Mouse (Mus musculus) cortical plate, adult 2 months (tissue): ENCODE measurements around the gene Ceacam19. TPM values are rescaled to one million over a fixed set of nuclear protein-coding genes. Genes with fewer than 3 reads are reported as not detected.

Experiments
- H3K27ac ChIP-seq: fragments of 200-500 bp; 2 replicates; pipeline ENCODE4 v1.5.1; 2012; ENCODE audit warnings: low read length, control low read depth, inconsistent platforms; ENCODE audit not compliant: insufficient read depth
- H3K4me1 ChIP-seq: fragments of 200-500 bp; 2 replicates; pipeline ENCODE4 v1.6.1; 2011; ENCODE audit warnings: low read length; ENCODE audit not compliant: control insufficient read depth, insufficient read depth
- H3K4me3 ChIP-seq: fragments of 200-500 bp; 2 replicates; pipeline ENCODE4 v1.5.1; 2011; ENCODE audit warnings: mild to moderate bottlenecking, low read length, control low read depth; ENCODE audit not compliant: insufficient read depth
- CTCF ChIP-seq: fragments of 200-500 bp; IDR thresholded peaks from 2 replicates; pipeline ENCODE4 v1.5.1; 2011; ENCODE audit warnings: mild to moderate bottlenecking, control low read depth, low read length; ENCODE audit not compliant: insufficient read depth; ENCODE audit errors: extremely low read depth
- POLR2A ChIP-seq: fragments of 200-500 bp; IDR thresholded peaks from 2 replicates; pipeline ENCODE4 v1.6.1; 2011; ENCODE audit warnings: mild to moderate bottlenecking, low read length, control low read depth; ENCODE audit not compliant: insufficient read depth; ENCODE audit errors: extremely low read depth
- polyA plus RNA-seq: library from polyadenylated mRNA; depleted of rRNA; stranded (reverse); fragments of >200 nt; gene quantifications from 2 replicates; pipeline ENCODE4 v1.2.3, GENCODE M21; 2012

Gene Ceacam19
- polyA plus RNA-seq, 1 experiment: not detected

- H3K4me3 ChIP-seq: no peak within 1 kb of the TSS
- no peak for TF ChIP-seq CTCF
- TF ChIP-seq POLR2A: no peak
- H3K27ac ChIP-seq: no peak within 1 kb of the TSS
- no peaks in the 10 kb centered on the region for H3K4me1 ChIP-seq
Observed at GRCm38 (mm10) chr7:19861199-19861598, 26.6 kb downstream of the Ceacam19 start, which contains the start of gene Ceacam16. Ceacam16 (minus strand) TSS chr7:19861299.

DNA sequence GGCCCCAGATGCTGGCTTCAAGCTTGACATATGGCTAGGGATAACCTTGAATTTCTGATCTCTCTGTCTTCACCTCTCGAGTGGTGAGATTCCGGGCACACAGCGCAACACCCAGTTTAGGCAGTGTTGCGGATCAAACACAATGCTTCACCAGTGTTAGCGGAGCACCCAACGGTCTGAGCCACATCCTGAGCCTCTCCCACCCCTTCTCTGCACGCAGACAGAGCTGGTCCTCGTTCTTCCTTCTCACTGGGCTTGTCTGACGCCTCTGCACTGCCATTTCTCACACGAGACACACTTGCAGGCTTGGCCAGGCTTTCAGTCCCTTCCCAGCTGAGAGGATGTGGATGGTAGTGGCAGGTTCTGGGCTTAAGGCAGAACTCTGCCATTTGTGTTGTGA, 28.0 kb downstream of the Ceacam19 start:
- Histone ChIP-seq H3K27ac (no peak overlapping the region), H3K4me3 (no peak overlapping the region), H3K4me1 (no peaks in the 10 kb centered on the region)
- TF ChIP-seq CTCF (no peak), POLR2A (no peak)

DNA sequence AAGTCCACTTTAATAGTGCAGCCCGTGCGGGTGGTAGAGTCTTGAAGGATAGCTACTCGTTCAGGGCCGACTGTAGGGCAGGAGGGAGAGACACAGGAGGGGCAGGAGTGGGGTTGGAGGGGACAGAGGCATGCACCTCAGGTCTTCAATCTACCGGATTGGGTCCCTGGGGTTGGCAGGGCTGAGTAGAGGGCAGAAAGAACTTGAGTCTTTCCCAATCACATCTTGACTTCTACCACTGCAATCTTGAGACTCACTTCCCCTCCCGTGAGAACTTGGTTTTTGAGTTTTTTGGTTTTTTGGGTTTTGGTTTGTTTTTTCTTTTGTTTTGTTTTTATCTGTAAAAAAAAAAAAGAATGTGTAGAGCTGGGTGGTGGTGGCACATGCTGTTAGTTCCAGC, 31.5 kb downstream of the Ceacam19 start:
- Histone ChIP-seq H3K27ac (no peak overlapping the region), H3K4me1 (no peaks in the 10 kb centered on the region), H3K4me3 (no peak overlapping the region)
- TF ChIP-seq CTCF (no peak), POLR2A (no peak)

DNA sequence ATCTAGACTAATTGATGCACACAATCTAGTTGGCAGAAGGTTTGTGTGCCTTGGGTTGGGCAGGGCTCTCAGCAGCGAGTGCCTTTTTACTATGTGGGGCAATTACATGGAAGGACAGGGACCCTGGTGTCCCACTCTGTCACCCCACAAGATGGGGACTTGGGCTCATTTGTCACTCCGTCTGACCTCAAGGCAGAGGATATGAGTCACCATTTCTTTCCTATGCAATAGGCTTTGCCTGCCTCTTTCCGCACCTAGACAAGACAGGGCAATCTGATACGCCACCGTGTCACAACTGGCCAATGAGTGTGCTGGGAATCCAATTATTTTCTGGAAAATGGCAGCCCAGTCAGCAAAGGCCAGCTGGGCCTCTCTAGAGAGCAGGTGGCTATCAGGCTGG, 32.1 kb downstream of the Ceacam19 start:
- H3K27ac ChIP-seq: no peak overlapping the region
- no peaks in the 10 kb centered on the region for H3K4me1 ChIP-seq
- TF ChIP-seq CTCF: no peak
- no peak for TF ChIP-seq POLR2A
- no peak overlapping the region for H3K4me3 ChIP-seq

GRCm38 (mm10) chr7:19853526-19853925, 34.2 kb downstream of the Ceacam19 start:
- no peaks in the 10 kb centered on the region for H3K4me1 ChIP-seq
- TF ChIP-seq POLR2A (no peak), CTCF (no peak)

GRCm38 (mm10) chr7:19851858-19852570, 35.8 kb downstream of the Ceacam19 start, which contains the start of gene Gm19345:
Gm19345 (plus strand) TSS chr7:19852003.
- Histone ChIP-seq H3K4me1 (no peaks in the 10 kb centered on the region), H3K27ac (no peak within 1 kb of the TSS), H3K4me3 (peak within 1 kb of the TSS; percentile 36)
- TF ChIP-seq CTCF (no peak), POLR2A (peak; percentile 11; the same call in 1 of the 2 replicates)

More at GRCm38 (mm10) chr7:19853526-19853925, 34.2 kb downstream of the Ceacam19 start:
- H3K27ac ChIP-seq: no peak overlapping the region
- no peak overlapping the region for H3K4me3 ChIP-seq

- H3K4me3 ChIP-seq: no peak overlapping the region
- H3K27ac ChIP-seq: no peak overlapping the region
- H3K4me1 ChIP-seq: no peaks in the 10 kb centered on the region
- no peak for TF ChIP-seq CTCF
- no peak for TF ChIP-seq POLR2A
Observed at GRCm38 (mm10) chr7:19844521-19845171, 43.1 kb downstream of the Ceacam19 start.

DNA sequence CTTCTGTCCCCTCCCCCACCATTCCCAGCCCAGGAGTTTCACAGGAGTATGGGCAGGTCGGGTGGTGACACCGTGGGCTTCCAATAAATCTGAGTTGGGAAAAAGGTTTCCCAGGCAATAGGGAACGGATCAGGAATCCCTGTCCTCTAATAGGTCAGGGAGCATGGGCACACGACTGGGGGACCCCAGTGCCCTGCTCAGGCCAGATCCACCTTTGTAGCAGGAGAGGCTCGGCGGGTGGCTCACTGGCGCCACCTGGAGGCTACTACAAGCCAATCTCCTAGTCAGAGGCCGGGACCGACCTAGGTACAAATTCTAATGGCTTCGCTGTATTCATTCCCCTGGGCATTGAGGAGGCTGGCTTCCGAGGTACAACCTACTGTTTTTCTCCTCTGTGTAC, 44.2 kb downstream of the Ceacam19 start:
- no peak overlapping the region for H3K27ac ChIP-seq
- H3K4me3 ChIP-seq: no peak overlapping the region
- TF ChIP-seq CTCF (peak; percentile 41), POLR2A (no peak)
- H3K4me1 ChIP-seq: no peaks in the 10 kb centered on the region

GRCm38 (mm10) chr7:19842885-19843504, 44.8 kb downstream of the Ceacam19 start:
- Histone ChIP-seq H3K4me1 (no peaks in the 10 kb centered on the region), H3K27ac (no peak overlapping the region), H3K4me3 (no peak overlapping the region)
- TF ChIP-seq CTCF (no peak), POLR2A (no peak)
